Mouse (Mus musculus) hindbrain, postnatal 0 days (tissue): ENCODE measurements around the gene Mfsd10. TPM values are rescaled to one million over a fixed set of nuclear protein-coding genes. Genes with fewer than 3 reads are reported as not detected.

ENCODE experiments used
- ATAC-seq: fragments of 200-750 bp; cut with Nextera tagmentation; 2 replicates; pipeline ENCODE4 v1.8.0; 2017; ENCODE audit warnings: mild to moderate bottlenecking, moderate TSS enrichment, moderate library complexity
- DNase-seq: peaks from one replicate; pipeline ENCODE4 v3.0.0-alpha.2; 2015; ENCODE audit warnings: low spot score
- H3K27ac ChIP-seq: fragments of 300-500 bp; sonication (generic); 2 replicates; pipeline ENCODE4 v1.5.1; 2014; ENCODE audit warnings: mild to moderate bottlenecking
- H3K27me3 ChIP-seq: fragments of 300-500 bp; sonication (generic); 2 replicates; pipeline ENCODE4 v1.6.1; 2014; ENCODE audit warnings: low read length, mixed read lengths; ENCODE audit not compliant: insufficient read depth
- H3K36me3 ChIP-seq: fragments of 300-500 bp; sonication (generic); 2 replicates; pipeline ENCODE4 v1.6.1; 2014; ENCODE audit warnings: low read length, mixed read lengths; ENCODE audit not compliant: insufficient read depth
- H3K4me1 ChIP-seq: fragments of 300-500 bp; sonication (generic); 2 replicates; pipeline ENCODE4 v1.6.1; 2014; ENCODE audit warnings: antibody characterized with exemption, low read length, mixed read lengths; ENCODE audit not compliant: insufficient read depth
- H3K4me2 ChIP-seq: fragments of 300-500 bp; sonication (generic); 2 replicates; pipeline ENCODE4 v1.6.1; 2014; ENCODE audit warnings: low read depth, mild to moderate bottlenecking, low read length, moderate library complexity, mixed read lengths
- H3K4me3 ChIP-seq: fragments of 300-500 bp; sonication (generic); 2 replicates; pipeline ENCODE4 v1.5.1; 2014; ENCODE audit warnings: low read length
- H3K9ac ChIP-seq: fragments of 300-500 bp; sonication (generic); replicated peaks from 2 replicates; pipeline ENCODE4 v1.6.1; 2014; ENCODE audit warnings: mild to moderate bottlenecking, low read length, moderate library complexity, mixed read lengths
- H3K9me3 ChIP-seq: fragments of 300-500 bp; sonication (generic); 2 replicates; pipeline ENCODE4 v1.6.1; 2016; ENCODE audit warnings: low read length, mixed read lengths
- CTCF ChIP-seq: IDR thresholded peaks from 2 replicates; pipeline ENCODE4 v1.5.1; 2016; ENCODE audit warnings: antibody characterized with exemption, control low read depth, low read depth
- WGBS: fragments of 180-500 bp; shearing (Covaris S2); extraction: QIAGEN DNeasy Blood & Tissue Kit; methylation state at CpG from one replicate; pipeline ENCODE4 v1.1.7; 2014; 5-methylcytosine and 5-hydroxymethylcytosine counted together
- polyA plus RNA-seq: library from polyadenylated mRNA; unstranded; fragments of >200 nt; fragmentation: Nextera tagmentation; extraction: Ambion mirVana; gene quantifications from 2 replicates; pipeline ENCODE4 v1.2.1, GENCODE M21; 2015
- total RNA-seq: library from RNA; depleted of rRNA; stranded (reverse); fragments of >200 nt; gene quantifications from 2 replicates; pipeline ENCODE4 v1.2.3, GENCODE M21; 2014

Gene Mfsd10
- total and polyA plus RNA-seq, 2 experiments from 2014 or later, result 72.0 to 95.0 TPM

DNA sequence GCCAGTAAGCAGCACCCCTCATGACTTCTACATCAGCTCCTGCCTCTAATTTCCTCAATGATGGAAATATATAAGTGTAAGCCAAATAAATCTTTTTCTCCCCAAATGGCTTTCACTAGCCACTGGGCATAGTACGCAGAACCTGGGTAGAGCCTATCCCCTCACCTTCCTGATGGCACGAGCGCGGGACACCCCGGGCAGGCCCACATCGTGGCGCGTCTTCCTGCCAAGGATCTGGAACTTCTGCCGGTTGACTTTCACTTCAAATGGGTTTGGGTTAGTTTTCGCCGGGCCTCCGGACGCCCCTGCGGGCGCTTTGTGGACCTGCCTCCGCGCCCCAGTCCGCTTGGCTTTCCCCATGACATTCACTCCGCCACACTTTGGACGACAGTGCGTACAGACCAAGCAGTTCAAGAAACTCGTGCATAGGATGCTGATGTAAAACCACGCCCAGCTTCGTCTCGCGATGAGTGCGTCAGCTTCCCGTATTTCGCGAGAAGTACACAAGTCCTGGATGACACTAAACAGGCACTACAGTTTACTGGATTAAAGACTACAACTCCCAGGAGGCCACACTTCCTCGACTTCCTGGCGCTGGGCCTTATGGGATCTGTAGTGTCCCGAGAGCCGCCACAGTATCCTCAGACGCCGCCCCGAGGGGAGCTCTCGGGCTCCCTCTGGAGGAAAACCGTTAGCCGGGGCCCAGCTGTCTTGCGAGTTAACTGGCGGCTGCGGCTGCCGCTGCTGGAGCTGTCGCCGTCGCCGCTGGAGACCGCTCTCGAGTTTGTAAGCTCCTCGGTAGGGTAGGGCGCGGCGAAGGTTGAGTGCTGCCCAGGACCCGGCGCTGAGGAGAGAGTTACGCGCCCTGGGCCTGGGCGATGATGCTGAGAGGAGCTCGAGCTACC, 22.9 kb upstream of the Mfsd10 start, which contains the start of the genes Nop14 and Grk4:
Nop14 (minus strand) TSS at position 463 of the 905 bp plus-strand sequence.
Grk4 (plus strand) TSS at position 694 of the 905 bp plus-strand sequence.
- H3K9ac ChIP-seq, result peak within 1 kb of the TSS; percentile 67
- 1% methylated on average over 60 of the region's 60 CpGs for WGBS
- peak within 1 kb of the TSS; percentile 77 for H3K4me3 ChIP-seq
- H3K27ac ChIP-seq, result peak within 1 kb of the TSS; percentile 79
- no peaks in the 10 kb centered on the region for H3K27me3 ChIP-seq
- H3K4me1 ChIP-seq, result no peaks in the 10 kb centered on the region
- peak; percentile 100 for ATAC-seq
- peaks cover 15% of the 10 kb centered on the region for H3K36me3 ChIP-seq
- peak within 1 kb of the TSS; percentile 76 for H3K4me2 ChIP-seq
- peak; percentile 100 for DNase-seq
- no peaks in the 10 kb centered on the region for H3K9me3 ChIP-seq
- peak; percentile 90 for TF ChIP-seq CTCF

- Histone ChIP-seq H3K4me3 (no peak overlapping the region), H3K9ac (no peak overlapping the region), H3K4me2 (no peak overlapping the region), H3K27me3 (no peaks in the 10 kb centered on the region), H3K9me3 (no peaks in the 10 kb centered on the region), H3K4me1 (no peaks in the 10 kb centered on the region), H3K36me3 (peaks cover 36% of the 10 kb centered on the region), H3K27ac (no peak overlapping the region)
- 92% methylated on average over 8 of the region's 8 CpGs for WGBS
- DNase-seq (no peak), ATAC-seq (no peak)
- TF ChIP-seq CTCF, result no peak
Observed at GRCm38 (mm10) chr5:34657556-34657955, 20.5 kb upstream of the Mfsd10 start.

- ATAC-seq, result no peak
- Histone ChIP-seq H3K9ac (no peak overlapping the region), H3K27ac (no peak overlapping the region), H3K9me3 (no peaks in the 10 kb centered on the region), H3K27me3 (no peaks in the 10 kb centered on the region), H3K4me3 (no peak overlapping the region), H3K4me1 (no peaks in the 10 kb centered on the region), H3K36me3 (peaks cover 61% of the 10 kb centered on the region), H3K4me2 (no peak overlapping the region)
- no peak for DNase-seq
- TF ChIP-seq CTCF, result no peak
- WGBS, result 73% methylated on average over 9 of the region's 9 CpGs
Observed at GRCm38 (mm10) chr5:34654881-34655280, 17.9 kb upstream of the Mfsd10 start.

DNA sequence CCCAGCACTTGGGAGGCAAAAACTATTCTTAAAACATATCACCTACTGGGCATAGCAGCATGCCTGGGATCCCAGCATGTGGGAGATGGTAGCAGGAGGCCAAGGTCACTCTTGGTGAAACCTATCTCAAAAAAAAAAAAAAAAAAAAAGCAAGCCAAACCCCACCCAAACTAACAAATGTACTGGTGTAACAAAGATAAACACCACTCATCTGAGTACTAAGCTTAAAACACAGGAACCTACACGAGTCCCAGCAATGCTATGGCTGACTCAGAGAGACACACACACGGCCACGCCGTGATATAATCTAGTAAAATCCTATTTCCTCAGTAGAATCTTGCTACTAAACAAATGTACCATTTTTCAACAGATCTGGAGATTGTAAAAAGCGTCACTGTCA, 15.9 kb upstream of the Mfsd10 start:
- no peak for TF ChIP-seq CTCF
- WGBS, result 97% methylated on average over 5 of the region's 5 CpGs

DNA sequence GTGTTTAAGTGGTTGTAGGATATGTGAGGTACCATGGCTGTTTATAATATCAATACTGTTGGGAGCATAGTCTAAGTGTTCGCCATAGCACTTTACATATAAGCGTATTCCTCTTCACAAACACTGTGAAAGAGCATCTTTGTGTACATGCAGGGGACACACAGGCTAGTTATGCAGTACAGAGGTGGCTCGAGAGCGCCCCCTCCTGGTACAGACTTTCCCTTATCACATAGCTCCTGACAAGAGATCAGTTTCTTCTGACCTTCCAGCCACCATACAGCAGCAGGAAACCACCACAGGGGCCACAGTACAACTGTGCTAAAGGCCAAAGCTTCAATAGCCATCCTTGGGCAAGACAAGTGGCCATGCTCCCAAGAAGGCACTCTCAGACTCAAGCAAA, 10.6 kb upstream of the Mfsd10 start:
- H3K4me1 ChIP-seq, result no peaks in the 10 kb centered on the region
- H3K9me3 ChIP-seq, result no peaks in the 10 kb centered on the region
- H3K9ac ChIP-seq, result no peak overlapping the region
- 45% methylated on average over 4 of the region's 4 CpGs for WGBS
- TF ChIP-seq CTCF, result peak; percentile 86
- no peak overlapping the region for H3K27ac ChIP-seq
- peak; percentile 64; the same call in 1 of the 2 replicates for ATAC-seq
- no peak overlapping the region for H3K4me3 ChIP-seq
- DNase-seq, result peak; percentile 81
- peaks cover 74% of the 10 kb centered on the region for H3K36me3 ChIP-seq
- H3K27me3 ChIP-seq, result no peaks in the 10 kb centered on the region
- H3K4me2 ChIP-seq, result no peak overlapping the region

More for the DNA sequence above, 15.9 kb upstream of the Mfsd10 start:
- no peaks in the 10 kb centered on the region for H3K27me3 ChIP-seq
- no peak overlapping the region for H3K27ac ChIP-seq
- ATAC-seq (no peak), DNase-seq (no peak)
- no peaks in the 10 kb centered on the region for H3K4me1 ChIP-seq
- peaks cover 76% of the 10 kb centered on the region for H3K36me3 ChIP-seq
- H3K9ac ChIP-seq, result no peak overlapping the region
- H3K4me3 ChIP-seq, result no peak overlapping the region
- no peak overlapping the region for H3K4me2 ChIP-seq
- no peaks in the 10 kb centered on the region for H3K9me3 ChIP-seq

- Histone ChIP-seq H3K4me3 (no peak overlapping the region), H3K9ac (no peak overlapping the region), H3K27ac (no peak overlapping the region), H3K4me2 (no peak overlapping the region), H3K4me1 (no peaks in the 10 kb centered on the region), H3K36me3 (peaks cover 67% of the 10 kb centered on the region), H3K27me3 (no peaks in the 10 kb centered on the region), H3K9me3 (no peaks in the 10 kb centered on the region)
- ATAC-seq, result peak; percentile 87
- DNase-seq, result peak; percentile 70
- TF ChIP-seq CTCF, result peak; percentile 73
- 59% methylated on average over 5 of the region's 5 CpGs for WGBS
Observed at GRCm38 (mm10) chr5:34642932-34643331, 5.9 kb upstream of the Mfsd10 start.

DNA sequence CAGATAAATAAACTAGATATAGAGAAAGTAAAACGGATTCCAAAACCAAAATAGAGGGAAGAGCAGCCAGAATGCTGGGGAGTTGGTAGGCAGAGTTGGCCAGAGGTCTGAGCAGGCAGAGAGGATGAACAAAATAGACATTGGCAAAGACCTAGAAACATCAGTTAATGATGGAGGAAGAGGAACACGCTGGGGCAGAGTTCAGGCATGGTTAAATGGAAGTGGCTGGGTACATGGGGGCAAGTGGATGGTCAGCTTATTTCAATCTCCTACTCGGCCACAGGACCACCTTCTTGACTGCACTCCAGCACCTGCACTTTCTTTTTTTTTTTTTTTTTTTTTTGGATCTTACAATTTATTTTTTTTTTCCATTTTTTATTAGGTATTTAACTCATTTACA, 5.0 kb upstream of the Mfsd10 start:
- Histone ChIP-seq H3K9me3 (no peaks in the 10 kb centered on the region), H3K27me3 (no peaks in the 10 kb centered on the region), H3K4me1 (no peaks in the 10 kb centered on the region), H3K36me3 (peaks cover 64% of the 10 kb centered on the region), H3K9ac (no peak overlapping the region), H3K4me3 (no peak overlapping the region), H3K4me2 (no peak overlapping the region), H3K27ac (no peak overlapping the region)
- DNase-seq, result no peak
- 91% methylated on average over 3 of the region's 3 CpGs for WGBS
- TF ChIP-seq CTCF, result no peak
- ATAC-seq, result no peak
